Comparison of ENCODE assay signal across 7 mouse cellular contexts in genomic region chr2:119802767-119803617, GRCm38 (mm10). TPM values are rescaled to one million over a fixed set of nuclear protein-coding genes. Genes with fewer than 3 reads are reported as not detected.
DNase-seq lines count a peak whose midpoint lies in the region; ATAC-seq and TF ChIP-seq lines count a peak whose summit lies in the region.

No protein-coding gene starts in this region.

- WGBS in embryonic facial prominence, embryonic 14.5 days = 43% methylated on average over 10 of the region's 10 CpGs
- WGBS in limb, embryonic 15.5 days = 49% methylated on average over 10 of the region's 10 CpGs

- peaks cover 24% of the 10 kb centered on the region for H3K4me1 ChIP-seq in embryonic facial prominence, embryonic 14.5 days (ENCODE audit: control insufficient read depth, insufficient read depth, low read length)
- peaks cover 48% of the 10 kb centered on the region for H3K4me1 ChIP-seq in limb, embryonic 15.5 days

- no peak for TF ChIP-seq CTCF in layer of hippocampus, adult 2 months (conservative IDR thresholded peaks at IDR 0.05)

- H3K27me3 ChIP-seq in embryonic facial prominence, embryonic 14.5 days (replicated peaks; ENCODE audit: control insufficient read depth, insufficient read depth, low read length) = 0 out of 2 replicates have a peak, but pooled peaks cover 4% of the 10 kb centered on the region
- H3K27me3 ChIP-seq in limb, embryonic 15.5 days = 0 out of 2 replicates have a peak, but pooled peaks cover 3% of the 10 kb centered on the region

- peak; percentile 42 for ATAC-seq in embryonic facial prominence, embryonic 14.5 days (ENCODE audit: low read depth)
- ATAC-seq in limb, embryonic 15.5 days (ENCODE audit: insufficient number of reproducible peaks, low FRiP score, low TSS enrichment, low read depth) = no peak

- H3K9me3 ChIP-seq in embryonic facial prominence, embryonic 14.5 days (ENCODE audit: control insufficient read depth, low read length) = no peaks in the 10 kb centered on the region
- no peaks in the 10 kb centered on the region for H3K9me3 ChIP-seq in limb, embryonic 15.5 days

- H3K4me2 ChIP-seq in embryonic facial prominence, embryonic 14.5 days (ENCODE audit: low read depth, low read length) = no peak overlapping the region
- H3K4me2 ChIP-seq in limb, embryonic 15.5 days = no peak overlapping the region

- peak in 1 of 2 experiments; percentile 55 for DNase-seq in layer of hippocampus, adult 2 months (ENCODE audit: low spot score in 2 of 2)
- DNase-seq in layer of hippocampus, adult 18-20 months (ENCODE audit: low spot score in 2 of 2) = no peak
- peak; percentile 91 for DNase-seq in brain, adult 2 months (ENCODE audit: low read depth, low spot score)
- DNase-seq in embryonic facial prominence, embryonic 14.5 days (ENCODE audit: low spot score) = peak; percentile 83
- no peak for DNase-seq in thymus, postnatal 25 days
- no peak for DNase-seq in right cerebral cortex, postnatal 10 days (ENCODE audit: low spot score in 2 of 2)

- H3K9ac ChIP-seq in embryonic facial prominence, embryonic 14.5 days (ENCODE audit: low read depth, low read length) = no peak overlapping the region
- no peak overlapping the region for H3K9ac ChIP-seq in limb, embryonic 15.5 days

- no peak overlapping the region; the same call in 1 of the 2 replicates for H3K4me3 ChIP-seq in layer of hippocampus, adult 2 months
- H3K4me3 ChIP-seq in embryonic facial prominence, embryonic 14.5 days (ENCODE audit: low read depth, low read length) = no peak overlapping the region
- H3K4me3 ChIP-seq in limb, embryonic 15.5 days = no peak overlapping the region

- peak overlapping the region; percentile 82 for H3K27ac ChIP-seq in layer of hippocampus, adult 2 months
- peak overlapping the region; percentile 33 for H3K27ac ChIP-seq in embryonic facial prominence, embryonic 14.5 days (replicated peaks; ENCODE audit: low read depth, low read length)
- H3K27ac ChIP-seq in limb, embryonic 15.5 days = peak overlapping the region; percentile 50; the same call in 1 of the 2 replicates

- H3K36me3 ChIP-seq in embryonic facial prominence, embryonic 14.5 days (ENCODE audit: control insufficient read depth, insufficient read depth, low read length) = peaks cover 36% of the 10 kb centered on the region
- peaks cover 44% of the 10 kb centered on the region for H3K36me3 ChIP-seq in limb, embryonic 15.5 days

RNA-seq across cellular contexts. Expression of gene Tyro3, which starts 5.5 kb away (rescaled TPM):
- total RNA-seq in layer of hippocampus, adult 2 months (2021) = 10 to 100 TPM; 75.5 to 80.8 TPM
- total RNA-seq in layer of hippocampus, adult 18-20 months (2021) = 10 to 100 TPM; 87.5 to 93.6 TPM
- polyA plus RNA-seq in embryonic facial prominence, embryonic 14.5 days (2014; fragmentation: Nextera tagmentation; extraction: Ambion mirVana) = 20.2 and 23.6 TPM in 2 replicates
- polyA plus RNA-seq in limb, embryonic 15.5 days (2015; fragmentation: Nextera tagmentation; extraction: Ambion mirVana) = 28.7 and 32.6 TPM in 2 replicates

RNA-seq across cellular contexts. Expression of gene Rpap1, which starts 15.7 kb away (rescaled TPM):
- 10 to 100 TPM; 18.6 to 19.6 TPM for total RNA-seq in layer of hippocampus, adult 2 months (2021)
- total RNA-seq in layer of hippocampus, adult 18-20 months (2021) = 10 to 100 TPM; 17.7 to 19.2 TPM
- polyA plus RNA-seq in embryonic facial prominence, embryonic 14.5 days (2014; fragmentation: Nextera tagmentation; extraction: Ambion mirVana) = 18.3 and 22.3 TPM in 2 replicates
- polyA plus RNA-seq in limb, embryonic 15.5 days (2015; fragmentation: Nextera tagmentation; extraction: Ambion mirVana) = 22.1 and 22.2 TPM in 2 replicates

RNA-seq across cellular contexts. Expression of gene Ltk, which starts 42.8 kb away (rescaled TPM):
- 10 to 100 TPM; 13.7 to 14.3 TPM for total RNA-seq in layer of hippocampus, adult 2 months (2021)
- 10 to 100 TPM; 12.5 to 15.8 TPM for total RNA-seq in layer of hippocampus, adult 18-20 months (2021)
- polyA plus RNA-seq in embryonic facial prominence, embryonic 14.5 days (2014; fragmentation: Nextera tagmentation; extraction: Ambion mirVana) = 0.14 and 0.29 TPM in 2 replicates
- not detected in 2 replicates for polyA plus RNA-seq in limb, embryonic 15.5 days (2015; fragmentation: Nextera tagmentation; extraction: Ambion mirVana)

Comparison
In these comparisons a context has a peak if more than half of its experiments do, and no peak if none do; other contexts are left out.
1. DNase-seq: peak in brain, adult 2 months (single experiment) and embryonic facial prominence, embryonic 14.5 days (single experiment); none in layer of hippocampus, adult 18-20 months (0 of 2), thymus, postnatal 25 days (single experiment) and right cerebral cortex, postnatal 10 days (0 of 2).
2. Peak in every context shown above with its lines, with median percentiles within 50 percentile points of each other: H3K27ac ChIP-seq.